Mouse (Mus musculus): ENCODE results near the gene Ntsr1. TPM values are rescaled to one million over a fixed set of nuclear protein-coding genes. Genes with fewer than 3 reads are reported as not detected.

Ntsr1 gene
- polyA plus RNA-seq, 1 experiment from 2014 or later, result 0.05 TPM

GRCm38 (mm10) chr2:180473080-180473440 lies 26.7 kb upstream of the Ntsr1 start:
- no peak for TF ChIP-seq EP300 (IDR thresholded peaks at IDR 0.05)
- peak; percentile 67 for TF ChIP-seq CTCF (IDR thresholded peaks at IDR 0.05)
- H3K9me3 ChIP-seq (ENCODE audit: low read length), result no peaks in the 10 kb centered on the region
- 33% methylated on average over 7 of the region's 7 CpGs for WGBS
- H3K9ac ChIP-seq (replicated peaks; ENCODE audit: low read depth), result no peak overlapping the region
- H3K27me3 ChIP-seq (replicated peaks; ENCODE audit: insufficient read depth, low read length), result no peaks in the 10 kb centered on the region
- DNase-seq (ENCODE audit: low spot score), result peak; percentile 89
- no peak overlapping the region for H3K4me2 ChIP-seq (replicated peaks; ENCODE audit: low read depth, low read length)
- H3K4me3 ChIP-seq (ENCODE audit: low read depth, low read length), result no peak overlapping the region
- no peaks in the 10 kb centered on the region for H3K36me3 ChIP-seq (ENCODE audit: insufficient read depth, low read length)
- ATAC-seq, result peak; percentile 85
- H3K27ac ChIP-seq (ENCODE audit: low read length), result no peak overlapping the region
- H3K4me1 ChIP-seq (ENCODE audit: insufficient read depth, low read depth, low read length), result no peaks in the 10 kb centered on the region

GRCm38 (mm10) chr2:180474864-180475263 lies 24.9 kb upstream of the Ntsr1 start:
- H3K9me3 ChIP-seq (ENCODE audit: low read length), result no peaks in the 10 kb centered on the region
- H3K4me1 ChIP-seq (ENCODE audit: insufficient read depth, low read depth, low read length), result no peaks in the 10 kb centered on the region
- H3K36me3 ChIP-seq (ENCODE audit: insufficient read depth, low read length), result no peaks in the 10 kb centered on the region
- no peak overlapping the region for H3K4me2 ChIP-seq (replicated peaks; ENCODE audit: low read depth, low read length)
- H3K27ac ChIP-seq (ENCODE audit: low read length), result no peak overlapping the region
- ATAC-seq (no peak), DNase-seq (ENCODE audit: low spot score) (no peak)
- H3K9ac ChIP-seq (replicated peaks; ENCODE audit: low read depth), result no peak overlapping the region
- WGBS, result 83% methylated on average over 3 of the region's 3 CpGs
- no peak for TF ChIP-seq EP300 (IDR thresholded peaks at IDR 0.05)
- no peaks in the 10 kb centered on the region for H3K27me3 ChIP-seq (replicated peaks; ENCODE audit: insufficient read depth, low read length)
- H3K4me3 ChIP-seq (ENCODE audit: low read depth, low read length), result no peak overlapping the region

- ATAC-seq, result no peak
- no peaks in the 10 kb centered on the region for H3K9me3 ChIP-seq (ENCODE audit: low read length)
- no peak overlapping the region for H3K4me2 ChIP-seq (replicated peaks; ENCODE audit: low read depth, low read length)
- H3K4me1 ChIP-seq (ENCODE audit: insufficient read depth, low read depth, low read length), result no peaks in the 10 kb centered on the region
- 32% methylated on average over 16 of the region's 16 CpGs for WGBS
- no peaks in the 10 kb centered on the region for H3K36me3 ChIP-seq (ENCODE audit: insufficient read depth, low read length)
- no peak overlapping the region for H3K27ac ChIP-seq (ENCODE audit: low read length)
- H3K4me3 ChIP-seq (ENCODE audit: low read depth, low read length), result no peak overlapping the region
- H3K9ac ChIP-seq (replicated peaks; ENCODE audit: low read depth), result no peak overlapping the region
- no peak for TF ChIP-seq CTCF (IDR thresholded peaks at IDR 0.05)
- no peak for TF ChIP-seq EP300 (IDR thresholded peaks at IDR 0.05)
- no peak for DNase-seq (ENCODE audit: low spot score)
- H3K27me3 ChIP-seq (replicated peaks; ENCODE audit: insufficient read depth, low read length), result 0 out of 2 replicates have a peak, but pooled peaks cover 5% of the 10 kb centered on the region
These were observed 17.5 kb upstream of the Ntsr1 start for GRCm38 (mm10) chr2:180482274-180482673.

GRCm38 (mm10) chr2:180484882-180485281 lies 14.9 kb upstream of the Ntsr1 start:
- ATAC-seq (no peak), DNase-seq (ENCODE audit: low spot score) (no peak)
- H3K4me2 ChIP-seq (replicated peaks; ENCODE audit: low read depth, low read length), result no peak overlapping the region
- H3K9ac ChIP-seq (replicated peaks; ENCODE audit: low read depth), result no peak overlapping the region
- H3K4me3 ChIP-seq (ENCODE audit: low read depth, low read length), result no peak overlapping the region
- no peaks in the 10 kb centered on the region for H3K4me1 ChIP-seq (ENCODE audit: insufficient read depth, low read depth, low read length)
- peaks cover 9% of the 10 kb centered on the region; the same call in 1 of the 2 replicates for H3K27me3 ChIP-seq (replicated peaks; ENCODE audit: insufficient read depth, low read length)
- WGBS, result 68% methylated on average over 4 of the region's 4 CpGs
- no peak overlapping the region for H3K27ac ChIP-seq (ENCODE audit: low read length)
- no peaks in the 10 kb centered on the region for H3K9me3 ChIP-seq (ENCODE audit: low read length)
- TF ChIP-seq CTCF (IDR thresholded peaks at IDR 0.05), result no peak
- TF ChIP-seq EP300 (IDR thresholded peaks at IDR 0.05), result no peak
- H3K36me3 ChIP-seq (ENCODE audit: insufficient read depth, low read length), result no peaks in the 10 kb centered on the region

- no peak overlapping the region for H3K4me3 ChIP-seq (ENCODE audit: low read depth, low read length)
- 71% methylated on average over 3 of the region's 3 CpGs for WGBS
- H3K27ac ChIP-seq (ENCODE audit: low read length), result no peak overlapping the region
- no peak for DNase-seq (ENCODE audit: low spot score)
- no peaks in the 10 kb centered on the region for H3K36me3 ChIP-seq (ENCODE audit: insufficient read depth, low read length)
- TF ChIP-seq CTCF (IDR thresholded peaks at IDR 0.05), result no peak
- no peak overlapping the region for H3K9ac ChIP-seq (replicated peaks; ENCODE audit: low read depth)
- no peaks in the 10 kb centered on the region for H3K4me1 ChIP-seq (ENCODE audit: insufficient read depth, low read depth, low read length)
- ATAC-seq, result no peak
- no peaks in the 10 kb centered on the region for H3K9me3 ChIP-seq (ENCODE audit: low read length)
- H3K4me2 ChIP-seq (replicated peaks; ENCODE audit: low read depth, low read length), result no peak overlapping the region
- peaks cover 9% of the 10 kb centered on the region; the same call in 1 of the 2 replicates for H3K27me3 ChIP-seq (replicated peaks; ENCODE audit: insufficient read depth, low read length)
These were observed 14.5 kb upstream of the Ntsr1 start for GRCm38 (mm10) chr2:180485306-180485705.

- no peak for TF ChIP-seq EP300 (IDR thresholded peaks at IDR 0.05)
- TF ChIP-seq CTCF (IDR thresholded peaks at IDR 0.05), result no peak
- no peaks in the 10 kb centered on the region for H3K36me3 ChIP-seq (ENCODE audit: insufficient read depth, low read length)
- no peaks in the 10 kb centered on the region for H3K4me1 ChIP-seq (ENCODE audit: insufficient read depth, low read depth, low read length)
- no peak overlapping the region for H3K9ac ChIP-seq (replicated peaks; ENCODE audit: low read depth)
- peaks cover 4% of the 10 kb centered on the region; the same call in 1 of the 2 replicates for H3K27me3 ChIP-seq (replicated peaks; ENCODE audit: insufficient read depth, low read length)
- no peak overlapping the region for H3K4me3 ChIP-seq (ENCODE audit: low read depth, low read length)
- ATAC-seq (no peak), DNase-seq (ENCODE audit: low spot score) (no peak)
- no peak overlapping the region for H3K4me2 ChIP-seq (replicated peaks; ENCODE audit: low read depth, low read length)
- WGBS, result 19% methylated on average over 17 of the region's 17 CpGs
- no peak overlapping the region for H3K27ac ChIP-seq (ENCODE audit: low read length)
- no peaks in the 10 kb centered on the region for H3K9me3 ChIP-seq (ENCODE audit: low read length)
These were observed 11.5 kb upstream of the Ntsr1 start for GRCm38 (mm10) chr2:180488210-180488751.

- no peak for DNase-seq (ENCODE audit: low spot score)
- TF ChIP-seq EP300 (IDR thresholded peaks at IDR 0.05), result no peak
- TF ChIP-seq CTCF (IDR thresholded peaks at IDR 0.05), result no peak
- Histone ChIP-seq H3K27me3 (replicated peaks; ENCODE audit: insufficient read depth, low read length) (peaks cover 15% of the 10 kb centered on the region), H3K9me3 (ENCODE audit: low read length) (no peaks in the 10 kb centered on the region), H3K27ac (ENCODE audit: low read length) (no peak overlapping the region), H3K4me1 (ENCODE audit: insufficient read depth, low read depth, low read length) (no peaks in the 10 kb centered on the region), H3K9ac (replicated peaks; ENCODE audit: low read depth) (no peak overlapping the region), H3K4me3 (ENCODE audit: low read depth, low read length) (no peak overlapping the region), H3K36me3 (ENCODE audit: insufficient read depth, low read length) (no peaks in the 10 kb centered on the region), H3K4me2 (replicated peaks; ENCODE audit: low read depth, low read length) (no peak overlapping the region)
- WGBS, result 61% methylated on average over 8 of the region's 8 CpGs
- no peak for ATAC-seq
These were observed 3.9 kb upstream of the Ntsr1 start for GRCm38 (mm10) chr2:180495906-180496305.
